Mouse (Mus musculus) E14TG2a.4 (cell line): ENCODE measurements around the gene Kcnt2.
A peak's percentile ranks its signal among the peaks of the same experiment; 100 is the strongest.

Experiments
- CTCF ChIP-seq: conservative IDR thresholded peaks from 2 replicates; pipeline ENCODE4 v1.5.1; 2014; ENCODE audit warnings: low read length
- NANOG ChIP-seq: IDR thresholded peaks from 2 replicates; pipeline ENCODE4 v1.6.1; 2014; ENCODE audit warnings: borderline replicate concordance, low read length, mixed read lengths

- TF ChIP-seq CTCF (peak; percentile 69), NANOG (no peak)
Observed at GRCm38 (mm10) chr1:140531285-140531908, 285.4 kb downstream of the Kcnt2 start.
